Mouse (Mus musculus): Measurements from ENCODE around the gene Cst9.

Gene Cst9

GRCm38 (mm10) chr2:148877016-148877770, 42.2 kb downstream of the Cst9 start:
- DNase-seq (ENCODE audit: low read depth, low spot score), result no peak

DNA sequence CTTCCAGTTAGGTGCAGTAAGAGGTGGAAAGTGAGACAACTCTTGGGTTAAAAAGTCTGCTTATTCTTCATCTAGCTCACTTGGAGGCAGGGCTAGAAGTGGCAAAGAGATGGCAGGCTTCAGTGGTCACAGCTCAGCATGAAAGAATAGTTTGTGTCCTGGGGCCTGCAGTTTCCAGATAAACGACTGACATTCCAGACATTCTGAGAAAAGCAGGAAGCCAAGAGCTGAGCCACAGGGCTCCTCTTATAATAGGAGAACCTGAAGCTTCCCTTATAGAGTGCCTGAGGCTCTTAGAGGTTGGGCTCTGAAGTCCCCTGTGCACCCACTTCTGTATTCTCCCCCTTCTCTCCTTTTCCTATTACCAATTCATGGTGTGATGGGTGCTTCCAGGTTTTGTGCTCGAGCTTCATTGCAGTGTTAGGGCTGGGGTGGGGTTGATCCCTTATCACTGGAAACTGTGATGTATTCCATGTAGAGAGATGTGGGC, 43.7 kb downstream of the Cst9 start:
- no peak for DNase-seq (ENCODE audit: low read depth, low spot score)

- DNase-seq (ENCODE audit: low read depth, low spot score), result no peak
Observed at GRCm38 (mm10) chr2:148879199-148879598, 44.3 kb downstream of the Cst9 start.

- DNase-seq (ENCODE audit: low read depth, low spot score), result no peak
Observed at GRCm38 (mm10) chr2:148884738-148885137, 49.8 kb downstream of the Cst9 start.

Data from forelimb bud, embryonic 11.5 days (tissue).